Mouse (Mus musculus) liver, adult 2 months (tissue): ENCODE data around the gene Rps6kb1. TPM values are rescaled to one million over a fixed set of nuclear protein-coding genes. Genes with fewer than 3 reads are reported as not detected.

Source experiments
- DNase-seq: peaks from one replicate; pipeline ENCODE4 v3.0.0-alpha.2; 2011; ENCODE audit warnings: low read depth, low spot score; ENCODE audit errors: extremely low read depth
- H3K27ac ChIP-seq: fragments of 200-500 bp; replicated peaks from 2 replicates; pipeline ENCODE4 v1.5.1; 2012; ENCODE audit warnings: low read depth, mild to moderate bottlenecking, control low read depth, inconsistent platforms, low read length; ENCODE audit not compliant: insufficient read depth
- H3K27me3 ChIP-seq: fragments of 200-500 bp; 2 replicates; pipeline ENCODE4 v1.6.1; 2012; ENCODE audit warnings: mild to moderate bottlenecking, moderate library complexity, low read length, inconsistent platforms; ENCODE audit not compliant: control insufficient read depth, insufficient read depth
- H3K36me3 ChIP-seq: fragments of 200-500 bp; 2 replicates; pipeline ENCODE4 v1.6.1; 2012; ENCODE audit warnings: low read length, inconsistent platforms; ENCODE audit not compliant: control insufficient read depth, insufficient read depth
- H3K4me1 ChIP-seq: fragments of 200-500 bp; 2 replicates; pipeline ENCODE4 v1.6.1; 2011; ENCODE audit warnings: low read length; ENCODE audit not compliant: control insufficient read depth, insufficient read depth
- H3K4me3 ChIP-seq: fragments of 200-500 bp; 2 replicates; pipeline ENCODE4 v1.5.1; 2011; ENCODE audit warnings: low read depth, mild to moderate bottlenecking, control low read depth, low read length, moderate library complexity; ENCODE audit not compliant: insufficient read depth
- H3K79me2 ChIP-seq: fragments of 200-500 bp; 2 replicates; pipeline ENCODE4 v1.6.1; 2012; ENCODE audit warnings: inconsistent platforms, mild to moderate bottlenecking, low read length, moderate library complexity; ENCODE audit not compliant: control insufficient read depth, insufficient read depth
- H3K9ac ChIP-seq: fragments of 200-500 bp; 2 replicates; pipeline ENCODE4 v1.6.1; 2012; ENCODE audit warnings: low read depth, mild to moderate bottlenecking, control low read depth, inconsistent platforms, low read length
- CTCF ChIP-seq: fragments of 200-500 bp; IDR thresholded peaks from 2 replicates; pipeline ENCODE4 v1.5.1; 2011; ENCODE audit warnings: low read depth, low read length, control low read depth
- POLR2A ChIP-seq: fragments of 200-500 bp; IDR thresholded peaks from 2 replicates; pipeline ENCODE4 v1.6.1; 2011; ENCODE audit warnings: low read length, control low read depth; ENCODE audit not compliant: insufficient read depth; ENCODE audit errors: extremely low read depth
- WGBS: fragments of 180-500 bp; shearing (Covaris S2); methylation state at CpG from one replicate; pipeline ENCODE4 v1.1.7; 2018; 5-methylcytosine and 5-hydroxymethylcytosine counted together
- polyA plus RNA-seq: library from polyadenylated mRNA; depleted of rRNA; stranded (reverse); fragments of >200 nt; gene quantifications from 2 replicates; pipeline ENCODE4 v1.2.3, GENCODE M21; 2012; rRNA removed
- total RNA-seq: library from RNA; depleted of rRNA; stranded (reverse); fragments of >200 nt; gene quantifications from 2 replicates; pipeline ENCODE4 v1.2.3, GENCODE M21; 2014; rRNA removed

Rps6kb1 gene
- total and polyA plus RNA-seq, 2 experiments: 6.3 to 14.4 TPM

GRCm38 (mm10) chr11:86453991-86454390, 90.6 kb downstream of the Rps6kb1 start:
- H3K4me1 ChIP-seq: no peaks in the 10 kb centered on the region
- H3K27me3 ChIP-seq: no peaks in the 10 kb centered on the region
- 87% methylated on average over 5 of the region's 5 CpGs for WGBS

More at GRCm38 (mm10) chr11:86453991-86454390, 90.6 kb downstream of the Rps6kb1 start:
- H3K79me2 ChIP-seq: no peaks in the 10 kb centered on the region
- no peak overlapping the region for H3K4me3 ChIP-seq
- H3K36me3 ChIP-seq: no peaks in the 10 kb centered on the region
- no peak for DNase-seq
- H3K9ac ChIP-seq: no peak overlapping the region
- no peak overlapping the region for H3K27ac ChIP-seq
- TF ChIP-seq POLR2A: no peak
- no peak for TF ChIP-seq CTCF

Other genes with a start within 250 kb of the Rps6kb1 start
- 27.8 and 36.4 TPM in 2 replicates for gene Med13, start 187.2 kb downstream of the Rps6kb1 start, total RNA-seq
- 7.6 and 9.1 TPM in 2 replicates for gene Med13, start 187.2 kb downstream of the Rps6kb1 start, polyA plus RNA-seq
- 18.9 and 19.1 TPM in 2 replicates for gene Rnft1, start 60.1 kb downstream of the Rps6kb1 start, total RNA-seq
- 6.8 and 9.4 TPM in 2 replicates for gene Rnft1, start 60.1 kb downstream of the Rps6kb1 start, polyA plus RNA-seq
- 2.6 and 4.3 TPM in 2 replicates for gene Tubd1, start 186 bp upstream of the Rps6kb1 start, total RNA-seq
- 1.7 and 2.0 TPM in 2 replicates for gene Tubd1, start 186 bp upstream of the Rps6kb1 start, polyA plus RNA-seq
- 91.9 and 93.6 TPM in 2 replicates for gene Vmp1, start 139.0 kb upstream of the Rps6kb1 start, total RNA-seq
- gene Vmp1, start 139.0 kb upstream of the Rps6kb1 start, polyA plus RNA-seq: 37.8 and 43.6 TPM in 2 replicates
- gene Ptrh2, start 139.2 kb upstream of the Rps6kb1 start, total RNA-seq: 8.1 and 9.2 TPM in 2 replicates
- 5.0 and 5.2 TPM in 2 replicates for gene Ptrh2, start 139.2 kb upstream of the Rps6kb1 start, polyA plus RNA-seq
- 191 and 225 TPM in 2 replicates for gene Cltc, start 212.8 kb upstream of the Rps6kb1 start, total RNA-seq
- gene Cltc, start 212.8 kb upstream of the Rps6kb1 start, polyA plus RNA-seq: 43.8 and 49.9 TPM in 2 replicates